Mouse (Mus musculus): ENCODE results near the gene Stard3nl.
"Not testable (repeated sequence)": the region's sequence is repeated elsewhere in the genome, so short reads cannot be mapped to it uniquely, and the experiment has no call there.

Stard3nl gene

DNA sequence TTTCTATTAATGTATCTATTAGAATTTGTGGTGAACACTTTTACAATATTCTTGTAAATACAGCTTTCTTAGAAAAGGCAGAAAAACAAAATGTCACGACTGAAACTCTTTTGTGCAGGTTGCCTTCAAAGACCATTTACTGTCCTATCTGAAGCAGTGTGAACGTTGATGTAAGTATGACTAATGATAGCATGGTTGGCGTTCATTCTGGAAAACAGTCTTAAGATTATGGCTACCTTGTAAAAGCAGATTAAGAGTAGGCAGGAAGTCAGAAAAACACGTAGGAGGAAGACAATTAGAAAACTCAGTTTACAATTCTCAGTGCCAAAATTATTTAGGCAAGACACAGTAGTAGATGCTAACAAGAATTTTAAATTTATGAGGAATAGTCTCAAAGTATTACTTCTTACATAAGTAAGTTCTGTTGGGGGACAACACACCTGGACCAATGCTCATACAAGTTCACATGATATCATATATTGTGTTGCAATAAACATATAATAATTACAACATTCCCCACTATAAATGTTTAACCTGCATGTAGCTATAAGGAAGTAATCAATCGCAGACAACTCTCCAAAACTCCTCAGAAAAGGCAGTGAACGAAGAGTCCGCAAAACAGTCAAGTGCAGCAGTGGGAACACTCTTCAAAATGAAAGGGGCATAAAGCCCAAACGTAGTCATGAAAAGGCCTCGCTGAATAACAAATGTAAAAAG is 14.3 kb downstream of the Stard3nl start:
- DNase-seq, result no peak

DNA sequence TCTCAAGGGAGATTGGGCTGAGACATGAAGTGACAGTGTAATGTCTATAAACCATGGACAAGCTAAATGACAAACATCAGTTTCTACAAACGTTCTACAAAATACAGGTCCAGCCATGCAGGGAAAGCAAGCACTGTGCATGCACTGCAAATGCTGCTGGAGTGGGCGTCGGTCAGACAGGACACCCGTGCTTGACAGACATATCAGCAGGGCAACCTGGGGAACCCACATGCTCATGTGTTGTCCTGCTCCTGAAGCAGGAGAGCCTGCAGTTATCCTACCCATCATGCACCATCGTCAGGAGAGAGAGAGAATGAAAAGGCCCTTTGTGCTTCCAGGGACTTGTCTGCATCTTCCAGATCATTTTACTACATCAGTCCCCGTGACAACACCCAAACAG is 16.3 kb downstream of the Stard3nl start:
- no peak for DNase-seq

DNA sequence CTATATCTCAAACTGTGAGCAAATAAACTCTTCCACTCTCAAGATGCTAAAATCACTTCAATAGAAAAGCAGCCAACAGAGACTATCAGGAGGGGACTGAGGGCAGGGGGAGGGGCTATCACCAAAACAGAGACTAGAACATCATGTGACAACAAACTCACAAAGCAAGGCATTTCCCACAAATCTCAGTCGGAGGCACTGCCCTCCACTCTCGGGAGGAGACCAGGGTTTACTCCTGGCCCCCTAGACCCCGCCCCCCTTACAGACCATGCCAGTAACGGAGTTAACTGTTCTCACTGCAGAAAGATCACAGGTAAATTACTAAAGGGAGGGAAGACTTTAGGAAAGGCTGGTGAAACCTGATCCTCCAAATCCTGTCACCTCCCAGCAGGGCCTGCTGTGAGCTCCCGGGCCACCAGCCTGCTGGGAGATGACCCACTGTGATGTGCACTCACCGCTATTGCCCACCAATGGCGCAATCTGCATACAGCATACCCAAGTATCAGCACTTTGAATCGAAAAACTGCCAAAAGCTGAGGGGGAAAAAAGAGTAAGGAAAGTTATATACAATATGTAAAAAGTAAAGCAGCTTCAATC is 23.4 kb downstream of the Stard3nl start:
- DNase-seq, result no peak

DNA sequence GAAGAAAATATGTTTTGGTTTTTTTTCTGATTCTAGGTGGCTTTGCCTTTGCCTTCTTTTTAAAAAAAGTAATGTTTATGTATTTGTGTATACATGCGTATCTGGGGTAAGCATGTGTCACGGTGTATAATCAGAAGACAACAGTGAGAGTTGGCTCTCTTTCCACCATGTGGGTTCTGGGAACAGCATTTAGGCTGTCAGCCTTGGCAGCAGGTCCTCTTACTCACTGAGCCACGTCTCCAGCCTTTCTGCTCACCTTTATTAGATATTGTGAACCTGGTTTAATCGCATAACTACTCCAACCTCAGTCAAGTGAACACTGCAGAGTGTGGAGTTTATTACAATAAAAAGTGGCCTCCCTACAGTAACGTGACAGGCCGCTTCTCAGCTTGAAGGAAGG is 26.8 kb downstream of the Stard3nl start:
- DNase-seq, result peak; percentile 70

DNA sequence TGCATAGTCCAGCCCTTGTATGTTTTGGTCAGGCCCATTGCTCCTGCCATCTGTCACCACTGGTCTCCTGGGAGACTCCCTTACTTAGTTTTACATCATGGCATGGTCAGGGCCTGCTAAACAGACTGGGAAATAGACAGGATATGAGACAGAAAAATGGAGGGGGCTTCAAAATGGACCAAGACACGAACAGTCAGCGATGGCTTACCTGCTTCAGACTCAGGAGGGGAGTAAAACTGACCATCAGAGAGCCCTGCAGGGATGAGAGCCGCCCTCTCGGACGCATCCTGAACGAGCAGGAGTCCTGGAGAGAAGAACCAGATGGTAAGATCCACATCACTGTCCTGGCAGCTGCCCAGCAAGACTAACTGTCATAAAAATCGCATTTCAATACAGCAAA is 28.1 kb downstream of the Stard3nl start:
- peak; percentile 80 for DNase-seq

DNA sequence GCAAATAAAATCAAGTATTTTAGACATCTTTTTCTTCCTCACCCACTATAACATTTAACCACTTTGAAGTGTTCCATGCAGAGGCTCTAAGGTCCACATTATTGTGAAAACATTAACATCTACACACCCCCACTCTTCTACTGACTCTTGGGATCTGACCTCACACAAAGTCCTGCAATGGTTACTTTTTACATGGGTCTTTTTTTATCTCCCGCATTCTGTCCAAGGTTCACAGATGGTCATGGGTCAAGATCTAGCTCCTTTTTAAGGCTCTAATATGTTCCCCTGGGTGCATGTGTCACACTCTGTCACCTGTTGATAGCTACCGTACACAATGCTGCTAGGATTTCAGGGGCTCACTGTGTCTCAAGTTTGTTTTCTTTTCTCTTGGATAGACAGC is 28.7 kb downstream of the Stard3nl start:
- DNase-seq, result no peak

DNA sequence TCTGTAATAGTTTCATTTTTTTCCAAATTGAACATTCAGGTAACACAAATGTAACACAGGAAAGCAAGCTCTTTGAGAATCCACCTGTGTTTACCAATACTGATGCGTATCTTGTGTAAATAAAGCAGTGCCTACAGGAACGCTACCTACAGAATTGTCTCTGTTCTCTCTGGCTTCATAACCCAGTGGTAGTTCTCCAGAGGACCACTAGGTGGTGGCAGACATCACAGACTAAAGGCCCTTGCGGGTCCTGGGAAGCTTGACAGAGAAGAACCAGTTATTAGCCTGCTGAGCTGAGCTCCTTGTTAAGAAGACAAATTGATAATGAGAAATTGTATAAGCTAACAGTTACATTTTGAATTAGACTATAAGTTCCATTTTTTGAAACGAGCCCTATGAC is 30.0 kb downstream of the Stard3nl start:
- peak; percentile 87 for DNase-seq

DNA sequence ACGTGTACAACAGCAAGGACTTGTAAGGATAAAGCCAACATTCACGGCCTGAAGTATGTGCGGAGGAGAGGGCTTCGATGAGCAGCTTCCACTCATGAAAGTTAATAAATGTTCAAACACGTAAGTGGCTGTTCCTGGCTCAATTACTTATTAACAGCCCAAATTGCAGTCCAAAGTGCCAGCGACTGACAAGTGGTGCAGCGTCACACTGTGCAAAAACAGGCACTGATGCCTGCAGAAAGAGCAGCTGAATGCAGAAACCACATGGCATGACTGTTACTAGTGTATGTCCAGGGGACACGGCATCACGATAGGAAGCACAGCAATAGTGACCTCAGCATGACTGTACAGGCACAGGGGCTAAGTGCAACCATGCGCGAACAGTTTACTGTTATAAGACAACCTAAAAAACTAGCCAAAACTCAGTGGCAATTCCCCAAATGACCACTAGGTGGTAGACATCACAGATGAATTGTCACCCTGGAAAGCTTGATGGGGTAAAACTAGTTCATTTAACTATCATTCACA is 31.3 kb downstream of the Stard3nl start:
- peak; percentile 82 for DNase-seq

DNA sequence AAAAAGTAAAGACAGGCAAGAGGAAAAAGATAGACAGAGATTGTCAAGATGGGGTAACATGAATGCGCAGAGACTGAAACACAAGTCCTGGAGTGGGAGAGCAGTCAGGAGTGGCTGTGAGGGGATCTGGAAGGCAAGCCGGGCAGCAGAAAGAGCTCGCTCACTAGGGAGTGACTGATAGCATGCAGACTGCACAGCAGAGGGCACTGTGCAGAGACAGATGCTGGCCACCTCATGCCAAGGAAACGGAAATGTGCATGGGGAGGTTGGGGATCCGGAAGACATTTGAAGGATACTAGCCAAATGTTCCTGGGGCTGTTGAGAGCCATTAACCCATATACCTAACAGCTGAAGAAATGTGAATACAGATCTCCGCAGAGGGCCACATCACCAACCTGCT is 33.2 kb downstream of the Stard3nl start:
- DNase-seq, result no peak

DNA sequence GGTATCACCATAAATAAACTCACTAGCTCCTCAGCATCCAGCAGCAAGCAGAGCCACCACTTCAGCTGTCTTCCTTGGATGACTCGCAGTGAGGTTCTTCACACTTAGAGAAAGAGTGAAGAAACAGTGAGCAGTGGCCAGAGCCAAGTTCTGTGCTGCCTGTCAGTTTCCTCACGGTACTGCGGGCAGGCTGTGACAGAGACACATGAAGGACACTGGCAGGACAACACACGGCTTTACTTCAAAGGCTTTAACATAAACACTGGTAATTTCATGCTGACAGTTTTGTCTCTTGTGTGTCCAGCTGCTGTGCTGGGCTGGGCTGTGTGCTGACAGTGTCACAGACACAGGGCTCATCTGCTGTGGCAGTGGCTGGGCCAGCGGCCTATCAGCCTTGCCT is 37.6 kb downstream of the Stard3nl start:
- no peak for DNase-seq

DNA sequence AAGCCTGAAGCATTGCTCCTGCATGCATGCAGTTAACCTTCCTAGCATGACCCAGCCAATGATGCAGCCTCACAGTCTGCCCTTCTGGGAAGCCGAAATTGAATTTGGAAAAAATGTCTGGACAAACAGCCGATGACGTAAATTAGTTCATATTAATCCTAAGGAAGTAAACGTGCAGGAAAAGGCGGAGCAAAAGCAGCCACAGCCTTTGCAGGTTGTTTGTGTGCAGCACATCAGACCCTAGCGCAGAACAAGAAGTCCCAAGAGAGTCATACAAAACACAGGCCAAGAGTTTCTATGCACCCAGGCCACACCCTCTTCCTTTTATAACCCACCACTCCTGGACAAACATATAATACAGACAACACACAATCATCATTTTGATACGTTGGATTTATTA is 38.3 kb downstream of the Stard3nl start:
- no peak for DNase-seq

DNA sequence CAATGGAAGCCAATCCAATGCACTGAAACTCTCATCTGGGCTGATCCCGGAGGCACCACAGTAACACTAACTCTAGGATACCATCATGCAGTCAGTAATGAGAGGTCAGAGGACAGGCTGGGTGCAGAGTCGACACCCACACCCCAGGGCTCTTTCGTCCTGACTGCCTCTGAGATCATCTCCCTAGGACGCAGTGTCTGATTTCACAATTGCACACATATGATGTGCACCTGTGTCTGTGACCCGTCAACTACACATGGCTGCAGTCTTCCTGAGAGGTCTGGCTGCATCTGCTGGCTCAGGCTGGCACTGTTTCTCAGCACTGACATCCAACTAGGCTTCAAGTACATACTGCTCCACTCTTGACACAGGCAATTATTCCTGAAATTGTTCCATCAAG is 38.9 kb downstream of the Stard3nl start:
- no peak for DNase-seq

DNA sequence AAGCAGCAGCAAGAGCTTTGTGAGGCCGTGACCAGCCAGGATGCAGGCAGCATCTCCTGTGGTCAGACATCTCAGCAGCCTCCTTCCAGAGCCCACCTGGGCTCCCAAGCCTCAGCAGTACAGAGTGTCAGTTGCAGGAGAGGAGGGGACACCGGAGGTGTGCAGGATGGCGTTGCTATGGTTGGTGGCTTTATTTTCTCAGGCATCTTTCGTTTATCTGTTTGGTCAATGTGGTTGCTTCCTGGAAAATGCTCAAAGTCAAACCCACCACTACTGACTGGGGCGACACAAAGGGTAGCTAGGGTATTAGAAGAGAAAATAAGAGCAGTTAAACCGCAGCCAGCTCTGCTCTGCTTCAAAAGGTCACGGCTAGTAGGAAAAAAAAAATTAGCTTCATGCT is 39.5 kb downstream of the Stard3nl start:
- no peak for DNase-seq

DNA sequence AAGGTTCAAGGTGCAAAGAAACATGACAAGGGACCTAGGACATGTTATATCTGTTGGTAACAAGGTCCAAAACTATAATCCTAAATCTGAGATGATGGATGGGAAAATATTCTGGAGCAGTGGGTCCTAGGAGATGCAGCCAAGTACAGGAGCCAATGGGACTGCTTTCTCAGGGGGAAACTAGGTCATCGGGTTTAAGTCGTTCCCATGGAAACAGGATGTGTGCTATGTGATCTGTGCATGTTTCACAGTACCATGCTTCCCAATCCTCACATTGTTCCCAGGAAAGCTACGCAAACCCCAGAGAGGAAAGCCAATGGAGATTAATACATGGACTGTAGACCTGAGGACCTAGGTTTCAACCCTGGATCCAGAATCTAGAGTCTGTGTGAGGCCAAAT is 42.8 kb downstream of the Stard3nl start:
- no peak for DNase-seq

DNA sequence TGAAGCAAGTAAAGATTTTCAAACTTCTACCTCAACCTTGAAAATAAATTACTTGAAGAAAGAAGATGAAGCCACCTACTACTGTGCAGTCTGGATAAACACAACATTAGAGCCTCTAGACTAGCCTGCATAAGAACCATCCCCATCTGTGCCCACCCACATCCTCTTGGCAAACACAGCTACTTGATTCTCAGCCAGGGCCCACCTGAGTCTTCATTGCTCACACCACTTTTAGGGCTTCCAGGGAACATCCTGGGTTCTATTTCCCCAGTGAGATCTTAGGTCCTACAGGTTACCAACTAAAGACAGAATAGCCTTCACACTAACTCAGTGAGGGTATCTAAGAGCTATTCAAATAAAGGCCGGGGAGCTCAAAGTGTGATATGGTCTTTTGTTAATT is 55.2 kb downstream of the Stard3nl start:
- not testable (repeated sequence) for DNase-seq

DNA sequence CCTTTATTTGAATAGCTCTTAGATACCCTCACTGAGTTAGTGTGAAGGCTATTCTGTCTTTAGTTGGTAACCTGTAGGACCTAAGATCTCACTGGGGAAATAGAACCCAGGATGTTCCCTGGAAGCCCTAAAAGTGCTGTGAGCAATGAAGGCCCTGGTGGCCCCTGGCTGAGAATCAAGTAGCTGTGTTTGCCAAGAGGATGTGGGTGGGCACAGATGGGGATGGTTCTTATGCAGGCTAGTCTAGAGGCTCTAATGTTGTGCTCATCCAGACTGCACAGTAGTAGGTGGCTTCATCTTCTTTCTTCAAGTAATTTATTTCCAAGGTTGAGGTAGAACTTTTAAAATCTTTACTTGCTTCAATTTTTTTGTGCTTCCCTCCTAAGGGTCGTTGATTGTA is 59.3 kb downstream of the Stard3nl start:
- DNase-seq, result not testable (repeated sequence)

Measured in cerebellum, adult 9-10 months (tissue).